Mouse (Mus musculus) liver, postnatal 0 days (tissue): Measurements from ENCODE around the gene Pax7.

Experiments used
- CTCF ChIP-seq: sonication (generic); IDR thresholded peaks from 2 replicates; pipeline ENCODE4 v1.5.1; 2016; ENCODE audit warnings: antibody characterized with exemption, low read depth
- EP300 ChIP-seq: IDR thresholded peaks from 2 replicates; pipeline ENCODE4 v1.6.1; 2016; ENCODE audit warnings: antibody characterized with exemption, low read depth, mild to moderate bottlenecking

DNA sequence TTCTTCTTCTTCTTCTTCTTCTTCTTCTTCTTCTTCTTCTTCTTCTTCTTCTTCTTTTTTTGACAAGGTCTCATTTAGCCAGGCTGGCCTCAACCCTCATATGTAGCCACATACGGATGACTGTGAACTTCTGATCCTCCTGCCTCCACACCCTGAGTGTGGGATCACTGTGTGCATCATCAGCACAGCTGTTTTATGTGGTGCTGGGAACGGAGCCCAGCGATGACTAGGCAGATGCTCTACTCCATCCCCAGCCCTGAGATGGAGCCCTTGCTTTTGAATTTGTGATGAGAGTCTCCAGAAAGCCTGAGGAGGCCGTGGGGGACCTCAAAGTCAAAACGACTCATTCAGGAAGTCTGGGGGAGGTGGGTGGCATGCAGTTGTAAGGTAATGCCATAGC is 114.3 kb downstream of the Pax7 start:
- TF ChIP-seq CTCF: no peak
- TF ChIP-seq EP300: no peak
